Mouse (Mus musculus): ENCODE measurements around the gene Tex14. TPM values are rescaled to one million over a fixed set of nuclear protein-coding genes. Genes with fewer than 3 reads are reported as not detected.
A peak's percentile ranks its signal among the peaks of the same experiment; 100 is the strongest.
"Not testable (repeated sequence)": the region's sequence is repeated elsewhere in the genome, so short reads cannot be mapped to it uniquely, and the experiment has no call there.

The Tex14 gene
- polyA plus RNA-seq, 1 experiment from 2014 or later, result 0.36 TPM

- Histone ChIP-seq H3K9me3 (replicated peaks; ENCODE audit: control insufficient read depth, low read length) (no peaks in the 10 kb centered on the region), H3K4me3 (replicated peaks; ENCODE audit: low read length) (no peak overlapping the region), H3K27me3 (ENCODE audit: control insufficient read depth, insufficient read depth, low read length) (no peaks in the 10 kb centered on the region), H3K4me1 (ENCODE audit: control insufficient read depth, insufficient read depth, low read length) (peaks cover 5% of the 10 kb centered on the region; the same call in 1 of the 2 replicates), H3K36me3 (ENCODE audit: control insufficient read depth, insufficient read depth, low read length) (no peaks in the 10 kb centered on the region), H3K9ac (ENCODE audit: low read length) (no peak overlapping the region), H3K4me2 (ENCODE audit: low read depth, low read length) (no peak overlapping the region), H3K27ac (ENCODE audit: low read length) (no peak overlapping the region)
- 80% methylated on average over 1 of the region's 1 CpGs for WGBS
- no peak for ATAC-seq (ENCODE audit: insufficient read depth, low FRiP score)
Observed at GRCm38 (mm10) chr11:87432447-87432846, 27.6 kb downstream of the Tex14 start.

- H3K4me2 ChIP-seq (ENCODE audit: low read depth, low read length), result no peak overlapping the region
- no peak overlapping the region for H3K27ac ChIP-seq (ENCODE audit: low read length)
- H3K9ac ChIP-seq (ENCODE audit: low read length), result no peak overlapping the region
- H3K9me3 ChIP-seq (replicated peaks; ENCODE audit: control insufficient read depth, low read length), result no peaks in the 10 kb centered on the region
- no peaks in the 10 kb centered on the region for H3K4me1 ChIP-seq (ENCODE audit: control insufficient read depth, insufficient read depth, low read length)
- 52% methylated on average over 6 of the region's 6 CpGs for WGBS
- no peak overlapping the region for H3K4me3 ChIP-seq (replicated peaks; ENCODE audit: low read length)
- no peaks in the 10 kb centered on the region for H3K27me3 ChIP-seq (ENCODE audit: control insufficient read depth, insufficient read depth, low read length)
- no peak for ATAC-seq (ENCODE audit: insufficient read depth, low FRiP score)
- H3K36me3 ChIP-seq (ENCODE audit: control insufficient read depth, insufficient read depth, low read length), result no peaks in the 10 kb centered on the region
Observed at GRCm38 (mm10) chr11:87432933-87433669, 28.2 kb downstream of the Tex14 start.

GRCm38 (mm10) chr11:87435107-87435506, 30.2 kb downstream of the Tex14 start:
- 88% methylated on average over 2 of the region's 2 CpGs for WGBS
- H3K27ac ChIP-seq (ENCODE audit: low read length); H3K9ac ChIP-seq (ENCODE audit: low read length); H3K4me3 ChIP-seq (replicated peaks; ENCODE audit: low read length); H3K4me1 ChIP-seq (ENCODE audit: control insufficient read depth, insufficient read depth, low read length); H3K9me3 ChIP-seq (replicated peaks; ENCODE audit: control insufficient read depth, low read length); H3K36me3 ChIP-seq (ENCODE audit: control insufficient read depth, insufficient read depth, low read length); ATAC-seq (ENCODE audit: insufficient read depth, low FRiP score); H3K27me3 ChIP-seq (ENCODE audit: control insufficient read depth, insufficient read depth, low read length); H3K4me2 ChIP-seq (ENCODE audit: low read depth, low read length): not testable (repeated sequence)

GRCm38 (mm10) chr11:87436326-87437232, 31.7 kb downstream of the Tex14 start:
- Histone ChIP-seq H3K9me3 (replicated peaks; ENCODE audit: control insufficient read depth, low read length) (no peaks in the 10 kb centered on the region), H3K36me3 (ENCODE audit: control insufficient read depth, insufficient read depth, low read length) (no peaks in the 10 kb centered on the region), H3K4me1 (ENCODE audit: control insufficient read depth, insufficient read depth, low read length) (peaks cover 7% of the 10 kb centered on the region; the same call in 1 of the 2 replicates), H3K27me3 (ENCODE audit: control insufficient read depth, insufficient read depth, low read length) (no peaks in the 10 kb centered on the region), H3K4me3 (replicated peaks; ENCODE audit: low read length) (no peak overlapping the region), H3K4me2 (ENCODE audit: low read depth, low read length) (no peak overlapping the region), H3K27ac (ENCODE audit: low read length) (no peak overlapping the region), H3K9ac (ENCODE audit: low read length) (no peak overlapping the region)
- no peak for ATAC-seq (ENCODE audit: insufficient read depth, low FRiP score)
- WGBS, result 47% methylated on average over 5 of the region's 5 CpGs

- Histone ChIP-seq H3K4me1 (ENCODE audit: control insufficient read depth, insufficient read depth, low read length) (peaks cover 14% of the 10 kb centered on the region; the same call in 1 of the 2 replicates), H3K9ac (ENCODE audit: low read length) (peak overlapping the region; percentile 24; the same call in 1 of the 2 replicates), H3K27ac (ENCODE audit: low read length) (no peak overlapping the region), H3K36me3 (ENCODE audit: control insufficient read depth, insufficient read depth, low read length) (no peaks in the 10 kb centered on the region), H3K4me3 (replicated peaks; ENCODE audit: low read length) (no peak overlapping the region), H3K27me3 (ENCODE audit: control insufficient read depth, insufficient read depth, low read length) (no peaks in the 10 kb centered on the region), H3K4me2 (ENCODE audit: low read depth, low read length) (no peak overlapping the region), H3K9me3 (replicated peaks; ENCODE audit: control insufficient read depth, low read length) (no peaks in the 10 kb centered on the region)
- WGBS, result 74% methylated on average over 10 of the region's 10 CpGs
- ATAC-seq (ENCODE audit: insufficient read depth, low FRiP score), result no peak
Observed at GRCm38 (mm10) chr11:87439796-87440420, 35.0 kb downstream of the Tex14 start.

GRCm38 (mm10) chr11:87442643-87443372, 37.9 kb downstream of the Tex14 start:
- H3K9me3 ChIP-seq (replicated peaks; ENCODE audit: control insufficient read depth, low read length); H3K27me3 ChIP-seq (ENCODE audit: control insufficient read depth, insufficient read depth, low read length); H3K36me3 ChIP-seq (ENCODE audit: control insufficient read depth, insufficient read depth, low read length): not testable (repeated sequence)
- peak overlapping the region; percentile 55 for H3K4me2 ChIP-seq (ENCODE audit: low read depth, low read length)
- peak overlapping the region; percentile 35 for H3K4me3 ChIP-seq (replicated peaks; ENCODE audit: low read length)
- H3K9ac ChIP-seq (ENCODE audit: low read length), result peak overlapping the region; percentile 43
- WGBS, result under 1% methylated on average over 31 of the region's 62 CpGs
- peak; percentile 98 for ATAC-seq (ENCODE audit: insufficient read depth, low FRiP score)
- H3K4me1 ChIP-seq (ENCODE audit: control insufficient read depth, insufficient read depth, low read length), result peaks cover 15% of the 10 kb centered on the region; the same call in 1 of the 2 replicates
- H3K27ac ChIP-seq (ENCODE audit: low read length), result 0 out of 2 replicates have a peak overlapping the region, but pooled peaks have one; percentile 3

DNA sequence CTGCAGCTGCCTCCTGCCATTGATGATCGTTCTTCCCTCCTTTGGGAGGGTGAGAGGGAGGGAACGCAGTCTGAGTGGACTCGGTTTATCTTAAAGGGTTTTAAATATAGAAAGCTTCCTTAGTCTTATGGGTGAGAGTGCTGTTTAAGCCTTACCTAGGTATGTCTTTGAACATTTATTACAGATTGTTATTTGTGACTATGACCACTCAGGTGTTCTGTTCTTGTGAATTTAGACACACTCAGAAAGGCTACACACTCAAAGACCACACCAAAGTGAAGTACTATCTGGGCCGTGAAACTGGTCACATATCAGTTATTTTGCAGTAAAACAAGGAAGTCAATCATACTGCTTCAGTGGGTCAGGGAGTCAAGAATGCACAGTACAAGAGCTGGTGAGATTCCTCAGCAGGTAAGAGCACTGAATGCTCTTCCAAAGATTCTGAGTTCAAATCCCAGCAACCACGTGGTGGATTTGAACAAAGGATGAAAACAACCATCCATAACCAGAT, 38.6 kb downstream of the Tex14 start:
- H3K4me2 ChIP-seq (ENCODE audit: low read depth, low read length), result no peak overlapping the region
- no peak overlapping the region for H3K9ac ChIP-seq (ENCODE audit: low read length)
- no peaks in the 10 kb centered on the region for H3K27me3 ChIP-seq (ENCODE audit: control insufficient read depth, insufficient read depth, low read length)
- peak; percentile 80 for ATAC-seq (ENCODE audit: insufficient read depth, low FRiP score)
- WGBS, result 0% methylated on average over 5 of the region's 5 CpGs
- H3K27ac ChIP-seq (ENCODE audit: low read length), result peak overlapping the region; percentile 81; the same call in 1 of the 2 replicates
- H3K4me1 ChIP-seq (ENCODE audit: control insufficient read depth, insufficient read depth, low read length), result peaks cover 16% of the 10 kb centered on the region; the same call in 1 of the 2 replicates
- no peaks in the 10 kb centered on the region for H3K9me3 ChIP-seq (replicated peaks; ENCODE audit: control insufficient read depth, low read length)
- H3K4me3 ChIP-seq (replicated peaks; ENCODE audit: low read length), result no peak overlapping the region
- no peaks in the 10 kb centered on the region for H3K36me3 ChIP-seq (ENCODE audit: control insufficient read depth, insufficient read depth, low read length)

- not testable (repeated sequence) for H3K4me3 ChIP-seq (replicated peaks; ENCODE audit: low read length); H3K27me3 ChIP-seq (ENCODE audit: control insufficient read depth, insufficient read depth, low read length); H3K27ac ChIP-seq (ENCODE audit: low read length); H3K36me3 ChIP-seq (ENCODE audit: control insufficient read depth, insufficient read depth, low read length); H3K9me3 ChIP-seq (replicated peaks; ENCODE audit: control insufficient read depth, low read length); ATAC-seq (ENCODE audit: insufficient read depth, low FRiP score); H3K9ac ChIP-seq (ENCODE audit: low read length); H3K4me2 ChIP-seq (ENCODE audit: low read depth, low read length)
- peaks cover 16% of the 10 kb centered on the region; the same call in 1 of the 2 replicates for H3K4me1 ChIP-seq (ENCODE audit: control insufficient read depth, insufficient read depth, low read length)
- 63% methylated on average over 10 of the region's 10 CpGs for WGBS
Observed at GRCm38 (mm10) chr11:87444056-87444455, 39.2 kb downstream of the Tex14 start.

Data from stomach, embryonic 16.5 days (tissue).